Mouse (Mus musculus) thymus, adult 2 months (tissue): ENCODE measurements around the gene Dennd1a. TPM values are rescaled to one million over a fixed set of nuclear protein-coding genes. Genes with fewer than 3 reads are reported as not detected.

Source experiments
- DNase-seq: peaks from one replicate; pipeline ENCODE4 v3.0.0; 2021
- H3K27ac ChIP-seq: fragments of 200-500 bp; 2 replicates; pipeline ENCODE4 v1.5.1; 2012; ENCODE audit warnings: low read length, control low read depth; ENCODE audit not compliant: control insufficient read depth, insufficient read depth
- H3K27me3 ChIP-seq: fragments of 200-500 bp; 2 replicates; pipeline ENCODE4 v1.6.1; 2012; ENCODE audit warnings: mild to moderate bottlenecking, low read length, moderate library complexity, mixed read lengths; ENCODE audit not compliant: control insufficient read depth, insufficient read depth
- H3K36me3 ChIP-seq: fragments of 200-500 bp; 2 replicates; pipeline ENCODE4 v1.6.1; 2012; ENCODE audit warnings: mild to moderate bottlenecking, low read length, moderate library complexity; ENCODE audit not compliant: control insufficient read depth, insufficient read depth
- H3K4me1 ChIP-seq: fragments of 200-500 bp; replicated peaks from 2 replicates; pipeline ENCODE4 v1.6.1; 2012; ENCODE audit warnings: low read length; ENCODE audit not compliant: control insufficient read depth, insufficient read depth
- H3K4me3 ChIP-seq: fragments of 200-500 bp; 2 replicates; pipeline ENCODE4 v1.5.1; 2012; ENCODE audit warnings: mild to moderate bottlenecking, low read length, control low read depth, moderate library complexity; ENCODE audit not compliant: control insufficient read depth, insufficient read depth
- CTCF ChIP-seq: fragments of 200-500 bp; IDR thresholded peaks from 2 replicates; pipeline ENCODE4 v1.5.1; 2012; ENCODE audit warnings: mild to moderate bottlenecking, control low read depth, low read length, moderate library complexity, borderline replicate concordance; ENCODE audit not compliant: control insufficient read depth, poor library complexity, insufficient read depth; ENCODE audit errors: extremely low read depth
- POLR2A ChIP-seq: fragments of 200-500 bp; IDR thresholded peaks from 2 replicates; pipeline ENCODE4 v1.6.1; 2012; ENCODE audit warnings: mild to moderate bottlenecking, low read length, control low read depth, moderate library complexity; ENCODE audit not compliant: control insufficient read depth, poor library complexity, insufficient read depth; ENCODE audit errors: extremely low read depth
- WGBS: fragments of 180-500 bp; shearing (Covaris S2); methylation state at CpG from one replicate; pipeline ENCODE4 v1.1.7; 2018; 5-methylcytosine and 5-hydroxymethylcytosine counted together
- polyA plus RNA-seq: library from polyadenylated mRNA; depleted of rRNA; stranded (reverse); fragments of >200 nt; gene quantifications from 2 replicates; pipeline ENCODE4 v1.2.3, GENCODE M21; 2012

Gene Dennd1a
- polyA plus RNA-seq, 1 experiment: 35.9 TPM

DNA sequence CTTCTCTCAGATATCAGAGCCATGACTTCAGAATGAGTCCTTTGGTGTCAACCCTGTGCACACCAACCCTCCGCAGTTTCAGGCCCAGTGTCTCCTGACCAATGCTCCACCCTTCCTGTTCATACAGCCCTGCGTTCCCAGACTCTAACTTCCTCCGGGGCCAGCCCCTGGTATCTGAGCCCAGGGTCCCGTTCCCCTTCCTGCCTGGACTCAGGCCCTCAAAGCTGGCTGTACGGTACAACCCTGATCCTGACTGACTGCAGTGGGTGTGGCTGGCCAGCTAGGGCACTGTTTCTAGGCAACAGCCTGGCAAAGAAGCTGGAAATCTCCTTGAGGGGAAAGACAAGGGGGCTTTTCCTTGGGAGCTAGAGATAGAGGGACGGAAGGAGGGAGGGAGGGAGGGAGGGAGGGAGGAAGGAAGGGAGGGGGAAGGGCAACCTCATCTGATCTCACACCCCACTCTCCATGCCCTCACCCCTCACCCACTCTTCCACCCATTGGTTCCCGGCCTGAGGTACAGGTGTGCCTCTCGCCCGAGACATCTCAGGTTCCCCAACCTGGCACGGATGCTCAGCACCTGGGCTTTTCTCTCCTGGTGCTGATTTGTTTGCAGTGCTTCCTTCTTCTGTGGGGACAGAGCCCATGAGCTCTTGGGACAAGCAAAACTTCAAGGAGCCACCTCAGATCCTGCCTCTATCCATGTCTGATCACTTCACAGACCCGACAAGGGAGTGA is 521.0 kb downstream of the Dennd1a start:
- TF ChIP-seq POLR2A: no peak
- TF ChIP-seq CTCF: no peak
- peak overlapping the region; percentile 81; the same call in 1 of the 2 replicates for H3K27ac ChIP-seq

DNA sequence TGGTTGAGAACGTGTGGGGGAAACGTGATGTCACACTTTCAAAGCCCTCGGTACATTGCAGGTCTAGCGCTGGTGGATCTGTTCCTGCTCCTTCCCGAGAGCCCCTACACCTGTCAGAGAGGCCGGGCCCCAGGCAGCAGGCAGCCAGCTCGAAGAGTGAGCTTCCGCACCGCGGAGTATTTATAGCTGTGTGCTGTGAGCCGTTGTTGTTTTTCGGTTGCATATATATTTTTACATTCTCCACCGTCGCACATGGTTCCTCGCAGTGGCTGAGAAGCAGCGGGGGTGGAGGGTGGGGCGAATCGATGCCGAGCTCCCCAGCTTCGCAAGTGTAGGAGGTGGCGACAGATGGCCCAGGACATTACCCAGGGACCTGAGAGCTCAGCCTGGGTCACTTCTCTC is 522.1 kb downstream of the Dennd1a start:
- H3K27me3 ChIP-seq: no peaks in the 10 kb centered on the region
- peak; percentile 69 for DNase-seq
- TF ChIP-seq POLR2A (0 out of 2 replicates have a peak, but pooled peaks have one; percentile 33), CTCF (no peak)
- peaks cover 57% of the 10 kb centered on the region for H3K4me1 ChIP-seq
- 12% methylated on average over 21 of the region's 21 CpGs for WGBS
- H3K36me3 ChIP-seq: no peaks in the 10 kb centered on the region
- H3K4me3 ChIP-seq: peak overlapping the region; percentile 18
- peak overlapping the region; percentile 81 for H3K27ac ChIP-seq

More for the DNA sequence above, 521.0 kb downstream of the Dennd1a start:
- 66% methylated on average over 11 of the region's 11 CpGs for WGBS
- no peak for DNase-seq
- Histone ChIP-seq H3K4me3 (no peak overlapping the region), H3K27me3 (no peaks in the 10 kb centered on the region), H3K36me3 (no peaks in the 10 kb centered on the region), H3K4me1 (peaks cover 46% of the 10 kb centered on the region)

DNA sequence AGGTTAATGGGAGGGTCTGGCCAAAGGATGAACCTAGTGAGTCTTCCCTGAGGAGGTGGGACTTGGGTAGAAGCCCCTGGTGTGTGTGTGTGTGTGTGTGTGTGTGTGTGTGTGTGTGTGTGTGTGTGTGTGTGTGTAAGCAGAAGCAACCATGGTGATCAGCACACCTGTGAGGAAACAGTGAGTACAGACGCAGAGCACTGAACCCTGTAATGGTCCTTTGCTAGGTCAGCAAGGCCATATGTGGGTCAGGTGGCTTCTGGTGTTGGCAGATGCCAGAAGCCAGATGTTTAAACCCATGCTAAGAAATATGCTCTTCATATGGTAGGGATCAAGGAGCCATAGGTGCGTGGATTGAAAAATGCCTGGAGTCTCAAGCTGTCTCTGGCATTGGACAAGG is 522.7 kb downstream of the Dennd1a start:
- TF ChIP-seq POLR2A (no peak), CTCF (no peak)
- H3K36me3 ChIP-seq: no peaks in the 10 kb centered on the region
- H3K27me3 ChIP-seq: no peaks in the 10 kb centered on the region
- no peak overlapping the region for H3K4me3 ChIP-seq
- peaks cover 62% of the 10 kb centered on the region for H3K4me1 ChIP-seq
- 78% methylated on average over 2 of the region's 2 CpGs for WGBS
- no peak for DNase-seq
- H3K27ac ChIP-seq: peak overlapping the region; percentile 81

- Histone ChIP-seq H3K27me3 (no peaks in the 10 kb centered on the region), H3K4me1 (peaks cover 62% of the 10 kb centered on the region), H3K4me3 (no peak overlapping the region), H3K27ac (no peak overlapping the region), H3K36me3 (no peaks in the 10 kb centered on the region)
- WGBS: 88% methylated on average over 3 of the region's 3 CpGs
- DNase-seq: no peak
- TF ChIP-seq POLR2A (no peak), CTCF (no peak)
Observed at GRCm38 (mm10) chr2:37763638-37764037, 523.6 kb downstream of the Dennd1a start.

GRCm38 (mm10) chr2:37760633-37761032 is 526.6 kb downstream of the Dennd1a start:
- peaks cover 41% of the 10 kb centered on the region for H3K4me1 ChIP-seq
- peak; percentile 34 for DNase-seq
- TF ChIP-seq CTCF (no peak), POLR2A (no peak)
- no peaks in the 10 kb centered on the region for H3K27me3 ChIP-seq
- H3K4me3 ChIP-seq: no peak overlapping the region
- H3K27ac ChIP-seq: no peak overlapping the region
- 39% methylated on average over 6 of the region's 6 CpGs for WGBS
- H3K36me3 ChIP-seq: no peaks in the 10 kb centered on the region

- H3K4me3 ChIP-seq: no peak overlapping the region
- H3K4me1 ChIP-seq: peaks cover 21% of the 10 kb centered on the region
- WGBS: 86% methylated on average over 21 of the region's 21 CpGs
- no peak for TF ChIP-seq CTCF
- TF ChIP-seq POLR2A: no peak
- H3K27me3 ChIP-seq: no peaks in the 10 kb centered on the region
- H3K36me3 ChIP-seq: no peaks in the 10 kb centered on the region
- H3K27ac ChIP-seq: no peak overlapping the region
- DNase-seq: no peak
Observed at GRCm38 (mm10) chr2:37758343-37759015, 528.7 kb downstream of the Dennd1a start.

GRCm38 (mm10) chr2:37757784-37758183 is 529.4 kb downstream of the Dennd1a start:
- DNase-seq: no peak
- Histone ChIP-seq H3K27me3 (no peaks in the 10 kb centered on the region), H3K4me3 (no peak overlapping the region), H3K36me3 (no peaks in the 10 kb centered on the region), H3K27ac (no peak overlapping the region), H3K4me1 (peaks cover 21% of the 10 kb centered on the region)
- WGBS: 96% methylated on average over 4 of the region's 4 CpGs
- no peak for TF ChIP-seq POLR2A
- no peak for TF ChIP-seq CTCF
